Mouse (Mus musculus) erythroblast, embryonic 14.5 days (primary cell): ENCODE measurements around the gene Lactbl1.

Source experiments
- GATA1 ChIP-seq: IDR thresholded peaks from 2 replicates; pipeline ENCODE4 v1.6.1; 2012; ENCODE audit warnings: low read length, inconsistent platforms, mixed read lengths
- TAL1 ChIP-seq: IDR thresholded peaks from 3 replicates; pipeline ENCODE4 v1.6.1; 2012; ENCODE audit warnings: low read length, inconsistent platforms, mixed read lengths

DNA sequence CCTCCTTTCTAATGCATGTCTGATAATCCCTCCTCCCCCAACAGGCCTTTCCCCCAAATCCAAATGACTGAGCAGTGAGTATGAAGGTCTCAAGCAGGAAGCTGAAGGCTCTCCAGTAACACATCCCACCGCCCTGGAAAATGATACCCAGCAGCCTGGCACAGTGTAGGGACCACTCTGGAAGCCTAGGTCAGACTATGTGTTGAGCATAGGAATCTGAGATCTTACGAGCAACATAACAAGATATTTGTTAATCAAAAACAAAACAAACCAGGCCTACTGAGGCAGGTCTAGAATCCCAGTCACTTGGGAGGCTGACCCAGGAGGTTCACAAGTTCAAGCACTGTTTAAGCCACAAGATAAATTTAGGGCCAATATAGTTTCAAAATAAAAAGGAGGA lies 21.9 kb upstream of the Lactbl1 start:
- TF ChIP-seq GATA1 = no peak
- no peak for TF ChIP-seq TAL1
